Mouse (Mus musculus) neutrophil, adult 65 days (primary cell): ENCODE results near the gene Znfx1. TPM values are rescaled to one million over a fixed set of nuclear protein-coding genes. Genes with fewer than 3 reads are reported as not detected.

ENCODE experiments used
- total RNA-seq: library from RNA; stranded (reverse); gene quantifications from 2 replicates; pipeline ENCODE4 v1.2.4, GENCODE M21; 2023

The Znfx1 gene
- 57.8 and 59.8 TPM in 2 replicates for total RNA-seq

GRCm38 (mm10) chr2:167062965-167063880 lies at the start of gene Znfx1:
Gene Znfx1 (minus strand): TSS chr2:167063015.

GRCm38 (mm10) chr2:167014702-167015381 lies 48.0 kb downstream of the Znfx1 start, which contains the start of gene Ddx27:
Gene Ddx27 (plus strand): TSS chr2:167015193.

DNA sequence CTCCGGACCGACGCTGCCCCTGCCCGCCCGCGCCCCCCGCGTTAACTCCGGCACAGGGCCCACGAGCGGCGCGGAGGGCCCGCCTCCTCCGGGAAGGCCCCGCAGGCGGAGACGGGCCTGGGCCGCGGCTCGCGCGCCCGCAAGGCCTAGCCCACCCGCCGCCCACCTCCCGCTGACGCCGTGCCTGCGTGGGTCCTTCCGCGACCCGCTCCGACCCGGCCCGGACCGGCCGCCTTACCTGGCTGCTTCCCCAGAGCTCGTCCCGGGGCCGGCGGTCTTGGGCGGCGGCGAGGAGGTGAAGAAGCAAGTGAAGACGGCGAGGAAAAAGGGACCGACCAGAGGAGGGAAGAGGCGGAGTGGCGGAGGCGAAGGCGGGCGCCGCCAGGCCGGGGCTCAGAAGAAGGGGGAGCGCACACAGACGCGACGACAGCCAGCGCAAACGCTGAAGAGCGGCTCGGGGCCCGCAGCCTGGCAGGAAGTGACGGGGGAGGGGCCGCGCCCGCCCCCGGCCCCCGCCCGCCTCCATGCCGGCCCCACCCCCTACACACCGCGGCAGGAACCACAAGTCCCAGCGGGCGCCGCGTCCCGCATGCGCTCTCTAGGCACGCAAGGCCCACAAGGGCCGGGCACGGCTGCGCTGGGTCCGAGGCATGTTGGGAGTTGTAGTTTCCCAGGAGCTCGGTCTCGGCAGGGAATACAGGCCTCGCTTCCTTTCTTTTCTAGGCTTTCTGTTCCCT lies 66.9 kb downstream of the Znfx1 start, which contains the start of gene Stau1:
Gene Stau1 (minus strand): TSS at position 504 of the 737 bp plus-strand sequence.

Other genes starting within 250 kb of the Znfx1 start
- gene Cse1l, start 157.0 kb downstream of the Znfx1 start, total RNA-seq, result 33.4 and 40.3 TPM in 2 replicates
- 44.7 and 67.0 TPM in 2 replicates for gene Stau1, start 66.7 kb downstream of the Znfx1 start, total RNA-seq
- 30.3 and 41.1 TPM in 2 replicates for gene Ddx27, start 47.8 kb downstream of the Znfx1 start, total RNA-seq
- gene Kcnb1, start 127.1 kb upstream of the Znfx1 start, total RNA-seq, result 0.09 TPM in 1 of 2 replicates, not detected in the other
- 0.66 TPM in 1 of 2 replicates, not detected in the other for gene Ptgis, start 177.6 kb upstream of the Znfx1 start, total RNA-seq